Mouse (Mus musculus): Measurements from ENCODE around the gene Zbtb46. TPM values are rescaled to one million over a fixed set of nuclear protein-coding genes. Genes with fewer than 3 reads are reported as not detected.

The Zbtb46 gene
- polyA plus RNA-seq, 1 experiment = not detected

- Histone ChIP-seq H3K4me3 (ENCODE audit: insufficient read depth, low read depth, low read length) (no peak overlapping the region), H3K4me1 (ENCODE audit: control insufficient read depth, insufficient read depth, low read length) (no peaks in the 10 kb centered on the region; the same call in 1 of the 2 replicates), H3K27ac (ENCODE audit: insufficient read depth, low read depth, low read length) (no peak overlapping the region)
- WGBS = 70% methylated on average over 1 of the region's 1 CpGs
- no peak for TF ChIP-seq CTCF (IDR thresholded peaks at IDR 0.05; ENCODE audit: insufficient read depth, low read depth, low read length)
- TF ChIP-seq POLR2A (IDR thresholded peaks at IDR 0.05; ENCODE audit: insufficient read depth, low read depth, low read length) = no peak
These were observed 13.1 kb upstream of the Zbtb46 start for GRCm38 (mm10) chr2:181472256-181472827.

- no peak overlapping the region for H3K27ac ChIP-seq (ENCODE audit: insufficient read depth, low read depth, low read length)
- WGBS = 63% methylated on average over 5 of the region's 5 CpGs
These were observed 12.0 kb upstream of the Zbtb46 start for GRCm38 (mm10) chr2:181471246-181471645.

GRCm38 (mm10) chr2:181470285-181470684, 11.1 kb upstream of the Zbtb46 start:
- Histone ChIP-seq H3K4me3 (ENCODE audit: insufficient read depth, low read depth, low read length) (no peak overlapping the region), H3K27ac (ENCODE audit: insufficient read depth, low read depth, low read length) (no peak overlapping the region), H3K4me1 (ENCODE audit: control insufficient read depth, insufficient read depth, low read length) (no peaks in the 10 kb centered on the region; the same call in 1 of the 2 replicates)
- WGBS = 82% methylated on average over 2 of the region's 2 CpGs
- TF ChIP-seq POLR2A (IDR thresholded peaks at IDR 0.05; ENCODE audit: insufficient read depth, low read depth, low read length) (no peak), CTCF (IDR thresholded peaks at IDR 0.05; ENCODE audit: insufficient read depth, low read depth, low read length) (no peak)

More at GRCm38 (mm10) chr2:181471246-181471645, 12.0 kb upstream of the Zbtb46 start:
- TF ChIP-seq CTCF (IDR thresholded peaks at IDR 0.05; ENCODE audit: insufficient read depth, low read depth, low read length) (no peak), POLR2A (IDR thresholded peaks at IDR 0.05; ENCODE audit: insufficient read depth, low read depth, low read length) (no peak)
- H3K4me3 ChIP-seq (ENCODE audit: insufficient read depth, low read depth, low read length) = no peak overlapping the region
- H3K4me1 ChIP-seq (ENCODE audit: control insufficient read depth, insufficient read depth, low read length) = no peaks in the 10 kb centered on the region; the same call in 1 of the 2 replicates

GRCm38 (mm10) chr2:181465423-181465822, 6.2 kb upstream of the Zbtb46 start:
- 0 out of 2 replicates have a peak, but pooled peaks cover 4% of the 10 kb centered on the region for H3K4me1 ChIP-seq (ENCODE audit: control insufficient read depth, insufficient read depth, low read length)
- H3K4me3 ChIP-seq (ENCODE audit: insufficient read depth, low read depth, low read length) = no peak overlapping the region
- WGBS = 65% methylated on average over 3 of the region's 3 CpGs
- TF ChIP-seq POLR2A (IDR thresholded peaks at IDR 0.05; ENCODE audit: insufficient read depth, low read depth, low read length) (no peak), CTCF (IDR thresholded peaks at IDR 0.05; ENCODE audit: insufficient read depth, low read depth, low read length) (no peak)
- H3K27ac ChIP-seq (ENCODE audit: insufficient read depth, low read depth, low read length) = no peak overlapping the region

- WGBS = 23% methylated on average over 7 of the region's 7 CpGs
- Histone ChIP-seq H3K4me3 (ENCODE audit: insufficient read depth, low read depth, low read length) (no peak overlapping the region), H3K27ac (ENCODE audit: insufficient read depth, low read depth, low read length) (no peak overlapping the region), H3K4me1 (ENCODE audit: control insufficient read depth, insufficient read depth, low read length) (peaks cover 11% of the 10 kb centered on the region)
- TF ChIP-seq POLR2A (IDR thresholded peaks at IDR 0.05; ENCODE audit: insufficient read depth, low read depth, low read length) = no peak
- TF ChIP-seq CTCF (IDR thresholded peaks at IDR 0.05; ENCODE audit: insufficient read depth, low read depth, low read length) = no peak
These were observed 3.9 kb upstream of the Zbtb46 start for GRCm38 (mm10) chr2:181463008-181463738.

GRCm38 (mm10) chr2:181462604-181463003, 3.4 kb upstream of the Zbtb46 start:
- Histone ChIP-seq H3K4me1 (ENCODE audit: control insufficient read depth, insufficient read depth, low read length) (peaks cover 13% of the 10 kb centered on the region), H3K4me3 (ENCODE audit: insufficient read depth, low read depth, low read length) (no peak overlapping the region), H3K27ac (ENCODE audit: insufficient read depth, low read depth, low read length) (no peak overlapping the region)
- 91% methylated on average over 1 of the region's 1 CpGs for WGBS
- no peak for TF ChIP-seq POLR2A (IDR thresholded peaks at IDR 0.05; ENCODE audit: insufficient read depth, low read depth, low read length)
- TF ChIP-seq CTCF (IDR thresholded peaks at IDR 0.05; ENCODE audit: insufficient read depth, low read depth, low read length) = no peak

GRCm38 (mm10) chr2:181461536-181462100, 2.4 kb upstream of the Zbtb46 start:
- H3K4me3 ChIP-seq (ENCODE audit: insufficient read depth, low read depth, low read length) = no peak overlapping the region
- WGBS = 85% methylated on average over 1 of the region's 1 CpGs
- no peak overlapping the region for H3K27ac ChIP-seq (ENCODE audit: insufficient read depth, low read depth, low read length)
- TF ChIP-seq CTCF (IDR thresholded peaks at IDR 0.05; ENCODE audit: insufficient read depth, low read depth, low read length) (no peak), POLR2A (IDR thresholded peaks at IDR 0.05; ENCODE audit: insufficient read depth, low read depth, low read length) (no peak)
- peaks cover 13% of the 10 kb centered on the region for H3K4me1 ChIP-seq (ENCODE audit: control insufficient read depth, insufficient read depth, low read length)

GRCm38 (mm10) chr2:181459673-181460621, 721 bp upstream of the Zbtb46 start:
- 2% methylated on average over 70 of the region's 71 CpGs for WGBS
- H3K27ac ChIP-seq (ENCODE audit: insufficient read depth, low read depth, low read length) = no peak overlapping the region
- TF ChIP-seq POLR2A (IDR thresholded peaks at IDR 0.05; ENCODE audit: insufficient read depth, low read depth, low read length) (no peak), CTCF (IDR thresholded peaks at IDR 0.05; ENCODE audit: insufficient read depth, low read depth, low read length) (no peak)

More at GRCm38 (mm10) chr2:181459673-181460621, 721 bp upstream of the Zbtb46 start:
- peaks cover 13% of the 10 kb centered on the region for H3K4me1 ChIP-seq (ENCODE audit: control insufficient read depth, insufficient read depth, low read length)
- H3K4me3 ChIP-seq (ENCODE audit: insufficient read depth, low read depth, low read length) = peak overlapping the region; percentile 52
